Mouse (Mus musculus) stomach, embryonic 15.5 days (tissue): ENCODE measurements around the gene Gm10295. TPM values are rescaled to one million over a fixed set of nuclear protein-coding genes. Genes with fewer than 3 reads are reported as not detected.

Experiments
- ATAC-seq: fragments of 200-750 bp; cut with Nextera tagmentation; 2 replicates; pipeline ENCODE4 v1.8.0; 2017; ENCODE audit warnings: low read depth, moderate number of reproducible peaks, moderate TSS enrichment; ENCODE audit not compliant: insufficient read depth, low FRiP score
- H3K27ac ChIP-seq: fragments of 300-500 bp; sonication (generic); 2 replicates; pipeline ENCODE4 v1.5.1; 2015; ENCODE audit warnings: mild to moderate bottlenecking, inconsistent platforms
- H3K27me3 ChIP-seq: fragments of 300-500 bp; sonication (generic); replicated peaks from 2 replicates; pipeline ENCODE4 v1.6.1; 2015; ENCODE audit warnings: inconsistent platforms
- H3K36me3 ChIP-seq: fragments of 300-500 bp; sonication (generic); 2 replicates; pipeline ENCODE4 v1.6.1; 2015; ENCODE audit warnings: inconsistent platforms
- H3K4me1 ChIP-seq: fragments of 300-500 bp; sonication (generic); 2 replicates; pipeline ENCODE4 v1.6.1; 2015; ENCODE audit warnings: inconsistent platforms
- H3K4me2 ChIP-seq: fragments of 300-500 bp; sonication (generic); 2 replicates; pipeline ENCODE4 v1.6.1; 2015; ENCODE audit warnings: mild to moderate bottlenecking, inconsistent platforms
- H3K4me3 ChIP-seq: fragments of 300-500 bp; sonication (generic); replicated peaks from 2 replicates; pipeline ENCODE4 v1.5.1; 2015; ENCODE audit warnings: inconsistent platforms
- H3K9ac ChIP-seq: fragments of 300-500 bp; sonication (generic); 2 replicates; pipeline ENCODE4 v1.6.1; 2015; ENCODE audit warnings: inconsistent platforms
- H3K9me3 ChIP-seq: fragments of 300-500 bp; sonication (generic); 2 replicates; pipeline ENCODE4 v1.6.1; 2016; ENCODE audit warnings: inconsistent platforms
- WGBS: fragments of 180-500 bp; shearing (Covaris S2); methylation state at CpG from one replicate; pipeline ENCODE4 v1.1.7; 2015; 5-methylcytosine and 5-hydroxymethylcytosine counted together
- polyA plus RNA-seq: library from polyadenylated mRNA; unstranded; fragments of >200 nt; fragmentation: Nextera tagmentation; extraction: Ambion mirVana; gene quantifications from 2 replicates; pipeline ENCODE4 v1.2.1, GENCODE M21; 2015

Gm10295 gene
- polyA plus RNA-seq, 1 experiment from 2014 or later = not detected

- no peaks in the 10 kb centered on the region for H3K4me1 ChIP-seq
- no peaks in the 10 kb centered on the region for H3K27me3 ChIP-seq
- H3K9me3 ChIP-seq = no peaks in the 10 kb centered on the region
- no peak overlapping the region for H3K4me3 ChIP-seq
- H3K27ac ChIP-seq = no peak overlapping the region
- no peak overlapping the region; the same call in 1 of the 2 replicates for H3K4me2 ChIP-seq
- WGBS = 49% methylated on average over 7 of the region's 7 CpGs
- H3K36me3 ChIP-seq = no peaks in the 10 kb centered on the region
- no peak for ATAC-seq
- no peak overlapping the region for H3K9ac ChIP-seq
Observed at GRCm38 (mm10) chr7:71313148-71313765, 38.0 kb downstream of the Gm10295 start.

- Histone ChIP-seq H3K4me2 (no peak overlapping the region), H3K27ac (no peak overlapping the region)
- WGBS = 60% methylated on average over 3 of the region's 3 CpGs
Observed at GRCm38 (mm10) chr7:71312375-71312774, 38.9 kb downstream of the Gm10295 start.

GRCm38 (mm10) chr7:71311411-71311810 is 39.9 kb downstream of the Gm10295 start:
- Histone ChIP-seq H3K4me2 (no peak overlapping the region), H3K4me1 (no peaks in the 10 kb centered on the region), H3K36me3 (no peaks in the 10 kb centered on the region), H3K4me3 (no peak overlapping the region), H3K27me3 (no peaks in the 10 kb centered on the region), H3K9me3 (no peaks in the 10 kb centered on the region), H3K9ac (no peak overlapping the region), H3K27ac (no peak overlapping the region)
- ATAC-seq = no peak
- WGBS = 36% methylated on average over 11 of the region's 11 CpGs

More at GRCm38 (mm10) chr7:71312375-71312774, 38.9 kb downstream of the Gm10295 start:
- ATAC-seq = no peak
- H3K36me3 ChIP-seq = no peaks in the 10 kb centered on the region
- H3K4me3 ChIP-seq = no peak overlapping the region
- H3K4me1 ChIP-seq = no peaks in the 10 kb centered on the region
- no peaks in the 10 kb centered on the region for H3K9me3 ChIP-seq
- no peak overlapping the region for H3K9ac ChIP-seq
- no peaks in the 10 kb centered on the region for H3K27me3 ChIP-seq

DNA sequence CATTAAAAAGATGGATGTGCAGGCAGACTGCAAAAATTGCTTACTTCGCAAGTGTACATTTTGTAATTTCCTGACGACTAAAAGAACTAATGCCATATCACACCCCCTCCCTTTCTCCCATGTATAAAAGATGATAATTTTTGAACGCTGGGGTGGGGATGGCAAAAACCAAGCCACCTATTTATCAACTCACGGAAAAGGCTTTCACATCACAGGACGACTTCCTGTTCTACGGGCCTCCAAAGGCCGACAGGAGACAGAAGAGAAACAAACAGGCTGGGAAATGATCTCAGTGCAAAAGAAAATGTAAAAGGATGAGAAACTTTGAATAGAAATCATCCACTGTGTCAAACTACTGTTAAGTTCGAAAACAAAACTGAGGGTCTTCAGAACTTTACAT is 43.2 kb downstream of the Gm10295 start:
- no peak overlapping the region for H3K9ac ChIP-seq
- no peaks in the 10 kb centered on the region for H3K27me3 ChIP-seq
- ATAC-seq = no peak
- no peak overlapping the region for H3K4me3 ChIP-seq
- no peaks in the 10 kb centered on the region for H3K9me3 ChIP-seq
- H3K36me3 ChIP-seq = no peaks in the 10 kb centered on the region
- H3K27ac ChIP-seq = no peak overlapping the region
- H3K4me1 ChIP-seq = no peaks in the 10 kb centered on the region
- H3K4me2 ChIP-seq = no peak overlapping the region
- WGBS = 41% methylated on average over 8 of the region's 8 CpGs

- no peaks in the 10 kb centered on the region for H3K36me3 ChIP-seq
- H3K27ac ChIP-seq = no peak overlapping the region
- H3K4me1 ChIP-seq = no peaks in the 10 kb centered on the region
- H3K9ac ChIP-seq = no peak overlapping the region
- ATAC-seq = no peak
- H3K4me3 ChIP-seq = no peak overlapping the region
- no peaks in the 10 kb centered on the region for H3K9me3 ChIP-seq
- no peak overlapping the region for H3K4me2 ChIP-seq
- H3K27me3 ChIP-seq = no peaks in the 10 kb centered on the region
- WGBS = 76% methylated on average over 4 of the region's 4 CpGs
Observed at GRCm38 (mm10) chr7:71302714-71303113, 48.6 kb downstream of the Gm10295 start.
